Mouse (Mus musculus): Measurements from ENCODE around the gene Fam83d. TPM values are rescaled to one million over a fixed set of nuclear protein-coding genes. Genes with fewer than 3 reads are reported as not detected.

Gene Fam83d
- total RNA-seq, 2 experiments from 2014 or later, result 1.2 to 1.6 TPM

- intact Hi-C loops (cut with DNase I), result no loop called here
- Histone ChIP-seq H3K4me3 (no peak overlapping the region), H3K27ac (peak overlapping the region; percentile 53; the same call in 1 of the 2 replicates)
- DNase-seq (ENCODE audit: extremely low spot score in 1 of 2, low spot score in 2 of 2), result no peak
- TF ChIP-seq CTCF (IDR thresholded peaks at IDR 0.05), result no peak
Measured at GRCm38 (mm10) chr2:158833221-158833620, 65.3 kb downstream of the Fam83d start.

DNA sequence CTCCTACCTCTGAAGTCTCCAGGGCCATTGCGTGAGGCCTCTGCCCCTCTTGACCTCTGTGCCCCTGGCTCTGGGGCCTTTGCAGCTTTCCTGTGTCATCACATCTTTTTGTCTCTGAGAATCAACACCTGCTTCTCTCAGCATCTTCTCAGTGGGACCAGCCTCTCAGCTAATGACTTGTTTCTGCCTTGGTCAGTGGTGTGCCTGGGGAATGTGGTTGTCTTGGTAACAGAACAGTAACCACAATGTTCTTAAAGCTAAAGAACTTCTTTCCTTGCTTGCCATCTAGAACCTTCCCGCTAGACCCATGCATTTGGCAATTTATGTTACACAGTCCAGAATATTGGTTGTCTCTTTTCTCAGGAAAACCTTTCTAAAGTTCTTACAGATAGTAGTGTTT lies 65.8 kb downstream of the Fam83d start:
- no peak for DNase-seq (ENCODE audit: extremely low spot score in 1 of 2, low spot score in 2 of 2)
- intact Hi-C loops (cut with DNase I), result no loop called here
- no peak overlapping the region for H3K4me3 ChIP-seq
- H3K27ac ChIP-seq, result peak overlapping the region; percentile 53; the same call in 1 of the 2 replicates
- TF ChIP-seq CTCF (IDR thresholded peaks at IDR 0.05), result no peak

Small RNA genes lying within 50 kb of the gene (microRNA-seq; reads per million reads assigned to microRNA genes)
- gene Gm26141, result 0 reads per million in 2 experiments

Other genes starting within 250 kb of the Fam83d start
- gene Slc32a1, start 157.3 kb upstream of the Fam83d start, total RNA-seq (2021), result 10 to 100 TPM; 83.5 to 97.2 TPM
- gene Actr5, start 143.2 kb upstream of the Fam83d start, total RNA-seq (2021), result 10 to 100 TPM; 11.0 to 12.4 TPM
- 100 to 1,000 TPM; 135 to 138 TPM for gene Ppp1r16b, start 102.7 kb upstream of the Fam83d start, total RNA-seq (2021)
- gene Dhx35, start 26.7 kb downstream of the Fam83d start, total RNA-seq (2021), result 10 to 100 TPM; 20.6 to 20.9 TPM

Measured in left cerebral cortex, adult 2 months (tissue).